ENCODE assay signal across 29 mouse cellular contexts in the genomic region with DNA sequence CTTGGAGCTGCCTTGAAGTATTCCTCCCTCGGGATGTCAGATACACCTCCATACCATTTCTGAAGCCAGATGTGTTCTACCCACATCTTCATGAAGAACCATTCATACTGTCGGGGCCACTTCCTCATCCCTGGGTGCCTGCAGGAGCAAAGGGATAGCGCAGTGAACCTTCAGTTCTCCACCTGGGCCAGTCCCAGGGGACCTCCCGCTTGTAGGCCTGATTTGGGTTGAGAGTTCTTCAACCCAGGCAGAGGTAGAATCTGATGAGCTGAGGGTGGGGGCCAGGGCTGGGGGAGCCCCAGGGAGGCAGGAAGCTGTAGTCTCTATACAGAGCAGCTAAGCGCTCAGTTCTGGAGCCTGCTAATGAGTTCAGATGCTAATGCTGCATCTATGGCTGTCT. TPM values are rescaled to one million over a fixed set of nuclear protein-coding genes. Genes with fewer than 3 reads are reported as not detected.
"Had no signal": no experiment of that assay in that cellular context is flagged by ENCODE, and none has a peak within 500 bp of the region (broad histone marks: within the 10 kb centered on the region; RNA-seq: fewer than 3 reads in every experiment).

No protein-coding gene starts in this region.

- H3K9me3 ChIP-seq: embryonic facial prominence, embryonic 10.5 days; embryonic facial prominence, embryonic 12.5 days; embryonic facial prominence, embryonic 15.5 days; forebrain, embryonic 10.5 days; forebrain, embryonic 12.5 days; forebrain, embryonic 13.5 days; heart, embryonic 10.5 days had no signal

- H3K36me3 ChIP-seq: embryonic facial prominence, embryonic 10.5 days; embryonic facial prominence, embryonic 12.5 days; embryonic facial prominence, embryonic 13.5 days; embryonic facial prominence, embryonic 15.5 days; forebrain, embryonic 10.5 days; forebrain, embryonic 12.5 days; forebrain, embryonic 15.5 days; heart, embryonic 10.5 days had no signal

- H3K9ac ChIP-seq: embryonic facial prominence, embryonic 12.5 days; embryonic facial prominence, embryonic 13.5 days; embryonic facial prominence, embryonic 15.5 days; forebrain, embryonic 12.5 days; forebrain, embryonic 13.5 days; forebrain, embryonic 15.5 days; forebrain, postnatal 0 days had no signal

- H3K4me2 ChIP-seq: embryonic facial prominence, embryonic 12.5 days; embryonic facial prominence, embryonic 13.5 days; embryonic facial prominence, embryonic 15.5 days; forebrain, embryonic 12.5 days; forebrain, embryonic 13.5 days; forebrain, embryonic 15.5 days; heart, embryonic 11.5 days had no signal

- H3K27ac ChIP-seq: embryonic facial prominence, embryonic 10.5 days; embryonic facial prominence, embryonic 12.5 days; embryonic facial prominence, embryonic 13.5 days; embryonic facial prominence, embryonic 15.5 days; forebrain, embryonic 10.5 days; forebrain, embryonic 12.5 days; forebrain, embryonic 13.5 days; forebrain, embryonic 15.5 days; gastrocnemius, adult 2 months; heart, adult 2 months; heart, embryonic 10.5 days had no signal

- ATAC-seq: forebrain, embryonic 13.5 days; forebrain, embryonic 14.5 days; forebrain, embryonic 15.5 days; forebrain, embryonic 16.5 days; forebrain, postnatal 0 days had no signal

- H3K4me1 ChIP-seq: embryonic facial prominence, embryonic 12.5 days; embryonic facial prominence, embryonic 13.5 days; embryonic facial prominence, embryonic 15.5 days; forebrain, embryonic 13.5 days; forebrain, embryonic 15.5 days; heart, embryonic 10.5 days had no signal

- H3K4me3 ChIP-seq: embryonic facial prominence, embryonic 10.5 days; embryonic facial prominence, embryonic 12.5 days; embryonic facial prominence, embryonic 13.5 days; embryonic facial prominence, embryonic 15.5 days; erythroblast, embryonic 14.5 days; forebrain, embryonic 10.5 days; forebrain, embryonic 12.5 days; forebrain, embryonic 13.5 days; forebrain, embryonic 15.5 days; gastrocnemius, adult 2 months; heart, adult 2 months; heart, embryonic 10.5 days had no signal

- H3K27me3 ChIP-seq: embryonic facial prominence, embryonic 12.5 days; embryonic facial prominence, embryonic 13.5 days; embryonic facial prominence, embryonic 15.5 days; forebrain, embryonic 12.5 days; forebrain, embryonic 13.5 days; forebrain, embryonic 15.5 days had no signal

- DNase-seq: cerebellum, adult 9-11 months; cerebellum, postnatal 10 days; cerebellum, postnatal 14 days; cerebellum, postnatal 25 days; cerebellum, postnatal 36 days; embryo, embryonic 11 days; forebrain, postnatal 0 days; gastrocnemius, adult 2 months; gastrocnemius, postnatal 10 days; gastrocnemius, postnatal 14 days; gastrocnemius, postnatal 25 days; gastrocnemius, postnatal 36 days; heart, adult 18-20 months; heart, adult 2 months had no signal

RNA-seq across cellular contexts. Expression of gene Creg2, which starts 28.2 kb away (rescaled TPM):
- total RNA-seq: common myeloid progenitor, adult 5-6 weeks; gastrocnemius, postnatal 36 days; granulocyte monocyte progenitor cell, adult 5-6 weeks had no signal
- polyA plus RNA-seq: erythroblast, embryonic 14.5 days; heart, adult 2 months had no signal
